Mouse (Mus musculus) CD4-positive, CD25-positive, alpha-beta regulatory T cell, adult 2 months (primary cell): Measurements from ENCODE around the gene Cenpu.
"Not testable (repeated sequence)": the region's sequence is repeated elsewhere in the genome, so short reads cannot be mapped to it uniquely, and the experiment has no call there.

Experiments
- DNase-seq: peaks from one replicate; pipeline ENCODE4 v3.0.0-alpha.2; 2012; ENCODE audit warnings: low read depth, low spot score

Cenpu gene

GRCm38 (mm10) chr8:46550058-46550457 lies 1.8 kb upstream of the Cenpu start:
- peak; percentile 79 for DNase-seq

DNA sequence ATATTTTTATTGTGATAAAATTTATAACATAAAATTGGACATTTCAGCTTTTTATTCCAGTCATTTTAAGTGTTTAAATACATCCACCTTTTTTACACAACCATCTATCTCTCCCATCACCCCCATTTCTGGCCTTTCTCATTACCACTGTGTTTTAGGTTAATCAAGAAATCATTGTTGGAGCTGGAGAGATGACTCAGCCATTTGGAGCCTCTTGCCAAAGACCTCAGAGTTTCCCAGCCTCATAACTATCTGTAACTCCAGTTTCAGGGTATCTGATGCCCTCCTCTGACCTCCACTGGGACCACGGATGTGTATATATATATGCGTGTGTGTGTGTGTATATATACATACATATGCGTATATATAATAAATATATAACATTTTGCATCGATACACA lies 799 bp upstream of the Cenpu start:
- DNase-seq, result peak; percentile 14

DNA sequence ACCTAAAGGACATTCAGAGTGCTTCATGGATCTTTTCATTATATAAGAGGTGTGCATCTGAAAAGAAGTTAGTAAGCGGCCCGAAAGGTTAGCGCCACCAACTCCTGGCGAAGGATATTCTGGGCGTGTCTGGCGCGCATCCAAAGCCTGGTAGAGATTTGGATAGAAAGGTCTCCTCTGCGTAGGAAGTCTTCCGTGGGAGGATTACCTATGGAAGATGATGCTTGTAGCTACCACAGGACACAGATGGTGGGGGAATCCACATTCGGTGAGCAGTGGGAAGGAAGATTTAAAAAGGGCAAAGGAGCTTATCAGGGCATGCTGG lies 575 bp downstream of the Cenpu start:
- DNase-seq, result peak; percentile 37

- DNase-seq, result peak; percentile 57
These were observed 7.6 kb downstream of the Cenpu start for GRCm38 (mm10) chr8:46559428-46559827.

DNA sequence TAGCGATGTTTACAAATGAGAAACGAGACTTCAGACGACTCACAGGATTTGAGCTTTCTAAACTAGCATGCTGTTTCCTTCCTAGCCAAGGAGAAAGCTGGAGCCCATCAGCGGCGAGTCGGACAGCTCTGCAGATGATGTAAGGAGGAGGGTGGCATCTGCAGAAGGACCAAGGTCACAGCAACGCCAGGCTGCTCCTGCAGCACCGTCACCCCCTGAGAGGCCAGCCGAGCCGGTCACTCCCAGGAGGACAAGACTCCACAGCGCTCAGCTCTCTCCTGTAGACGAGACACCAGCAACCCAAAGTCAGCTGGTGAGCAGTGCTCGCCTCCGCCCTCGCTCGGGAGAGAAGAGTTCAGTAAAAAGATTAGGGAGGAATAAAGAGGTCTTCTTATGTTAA lies 10.5 kb downstream of the Cenpu start:
- DNase-seq, result no peak

- no peak for DNase-seq
These were observed 15.2 kb downstream of the Cenpu start for GRCm38 (mm10) chr8:46566914-46567529.

DNA sequence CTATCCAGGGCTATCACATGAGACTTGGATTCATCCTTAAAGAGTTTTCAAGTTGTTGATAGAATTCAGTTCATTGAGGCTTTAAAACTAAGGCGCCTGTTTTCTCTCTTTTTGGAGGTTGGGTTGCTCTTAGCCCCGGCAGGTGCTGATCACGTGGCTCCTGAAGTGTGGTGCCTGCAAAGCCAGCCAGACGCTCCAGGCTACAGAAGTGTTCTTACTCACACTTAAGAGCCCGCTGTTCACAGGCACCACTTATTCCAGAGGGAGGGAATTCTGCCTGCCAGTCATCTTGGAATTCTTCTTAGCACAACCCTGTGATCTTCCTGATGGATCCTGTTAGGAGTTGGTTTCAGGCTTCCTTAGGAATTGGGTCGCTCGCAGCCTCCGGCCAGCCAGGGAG lies 16.1 kb downstream of the Cenpu start:
- DNase-seq, result no peak

- DNase-seq, result no peak
These were observed 17.1 kb downstream of the Cenpu start for GRCm38 (mm10) chr8:46568942-46569341.

DNA sequence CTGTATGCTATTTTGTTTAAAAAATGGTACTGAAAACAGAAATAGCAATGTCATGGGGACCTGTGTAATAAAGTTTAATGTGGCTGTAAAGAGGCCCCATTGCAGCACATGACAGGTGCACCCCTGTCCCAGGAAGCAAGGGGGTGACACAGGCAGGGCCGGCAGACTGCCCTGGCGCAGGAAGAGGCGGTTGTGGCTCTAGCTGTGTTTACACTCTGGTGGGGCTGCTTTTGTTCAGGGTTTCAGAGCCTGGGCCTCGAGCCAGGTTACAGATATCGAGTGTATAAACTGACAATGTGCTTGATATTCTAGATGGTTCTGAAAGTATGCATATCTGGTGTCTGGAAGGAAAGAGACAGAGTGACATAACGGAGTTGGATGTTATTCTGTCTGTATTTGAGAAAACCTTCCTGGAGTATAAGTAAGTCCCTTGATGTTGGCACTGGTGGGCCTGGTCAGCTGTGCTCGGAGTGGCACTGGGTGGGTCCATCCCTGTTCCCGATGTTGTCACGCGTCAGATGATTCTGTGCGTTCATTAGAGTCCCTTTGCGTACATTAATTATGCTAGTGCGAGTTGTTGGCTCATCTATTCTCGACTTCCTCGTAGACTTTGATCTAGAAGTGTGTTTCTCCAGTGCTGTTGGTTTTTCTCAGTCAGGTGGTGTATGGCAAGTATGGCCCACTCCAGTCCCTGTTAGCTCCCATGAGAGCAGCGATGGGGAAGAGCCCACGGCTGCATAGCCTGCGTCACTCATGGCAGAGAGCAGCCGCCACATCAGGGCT lies 18.0 kb downstream of the Cenpu start:
- no peak for DNase-seq

DNA sequence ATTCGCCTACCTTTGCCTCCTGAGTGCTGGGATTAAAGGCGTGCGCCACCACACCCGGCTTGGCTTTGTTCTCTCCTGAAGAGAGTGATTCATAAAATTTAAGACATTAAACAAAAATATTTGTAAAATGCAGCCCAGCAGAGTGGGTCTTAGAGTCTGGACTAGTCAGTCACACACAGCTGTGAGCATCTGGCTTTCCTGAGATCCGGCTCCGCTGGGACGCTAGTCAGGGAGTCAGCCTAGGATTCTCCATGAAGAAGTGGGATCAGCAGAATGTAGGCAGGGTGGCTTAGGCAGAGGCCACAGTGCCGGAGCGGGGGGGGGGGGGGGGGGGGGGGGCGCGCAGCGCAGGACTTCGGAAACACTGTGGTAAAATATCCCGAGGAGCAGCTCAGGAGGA lies 18.8 kb downstream of the Cenpu start:
- DNase-seq, result no peak

DNA sequence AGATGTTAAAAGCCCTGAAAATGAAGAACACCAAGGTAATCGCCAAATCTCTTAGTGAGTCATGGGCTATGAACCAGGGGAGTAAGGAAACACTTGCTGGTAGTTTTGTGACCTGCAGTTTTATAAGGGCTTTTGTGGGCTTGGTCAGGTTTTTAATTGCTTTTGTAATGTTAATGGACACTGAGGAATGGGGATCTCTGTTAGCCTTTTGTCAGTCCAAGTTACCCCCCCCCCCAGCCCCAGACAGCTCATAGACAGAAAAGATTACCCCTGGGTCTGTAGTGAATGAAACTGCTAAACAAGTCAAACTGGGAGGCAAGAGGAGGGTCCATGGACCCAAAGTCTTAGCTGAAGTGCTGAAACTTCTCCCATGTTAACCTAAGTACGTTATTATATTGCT lies 21.6 kb downstream of the Cenpu start:
- DNase-seq, result no peak

DNA sequence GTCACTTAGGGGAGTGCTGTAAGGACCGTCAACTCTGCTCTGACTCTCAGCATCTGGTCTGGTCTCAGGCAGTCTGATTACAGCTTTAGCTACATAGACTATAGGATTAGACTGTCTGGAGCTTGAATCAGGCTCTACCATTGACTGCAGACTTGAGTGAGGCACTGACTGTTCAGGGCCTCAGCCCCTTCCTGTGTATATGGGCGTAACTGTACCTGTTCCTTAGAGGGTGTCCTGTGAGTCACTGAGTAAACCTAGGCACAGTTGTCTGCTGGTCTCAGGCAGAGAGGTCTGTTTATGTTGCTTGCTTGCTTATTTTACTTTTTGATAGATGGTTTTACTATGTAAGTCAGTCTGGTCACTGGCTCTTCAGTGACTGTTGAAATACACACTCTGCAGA lies 22.1 kb downstream of the Cenpu start:
- DNase-seq, result no peak

DNA sequence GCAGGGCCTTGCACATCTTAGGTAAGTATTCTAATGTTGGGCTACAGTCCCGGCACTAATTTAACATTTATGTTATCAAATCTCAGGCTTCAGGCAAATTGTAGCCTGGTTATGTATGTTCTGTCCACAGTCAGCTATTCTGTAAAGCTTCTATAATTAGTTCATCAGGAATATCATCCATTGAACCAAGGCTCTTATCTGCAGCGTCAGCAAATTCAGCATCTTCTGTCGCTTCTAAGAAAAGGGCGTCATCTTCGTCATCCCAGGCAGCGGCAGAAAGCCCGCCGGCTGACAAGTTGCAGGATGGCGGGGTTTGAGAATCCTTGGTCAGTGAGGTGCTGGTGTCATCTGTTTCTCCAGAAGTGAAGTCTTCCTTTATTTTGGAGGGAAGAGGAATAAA lies 27.0 kb downstream of the Cenpu start:
- no peak for DNase-seq

DNA sequence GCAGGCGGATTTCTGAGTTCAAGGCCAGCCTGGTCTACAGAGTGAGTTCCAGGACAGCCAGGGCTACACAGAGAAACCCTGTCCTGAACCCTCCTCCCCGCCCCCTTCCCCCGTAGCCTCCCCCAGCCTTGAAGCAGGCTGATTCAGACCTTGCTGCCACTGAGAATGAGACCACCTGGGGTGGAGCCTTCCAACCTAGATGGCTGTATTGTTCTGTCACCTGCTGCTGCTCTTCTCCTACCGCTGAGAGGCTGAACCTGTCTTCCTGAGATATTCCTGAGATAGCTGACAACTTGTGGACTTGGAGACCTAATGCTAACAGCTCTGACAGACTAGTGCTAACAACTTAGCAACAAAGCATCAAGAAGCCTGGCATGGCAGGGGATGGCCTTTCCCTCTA lies 32.5 kb downstream of the Cenpu start:
- not testable (repeated sequence) for DNase-seq

DNA sequence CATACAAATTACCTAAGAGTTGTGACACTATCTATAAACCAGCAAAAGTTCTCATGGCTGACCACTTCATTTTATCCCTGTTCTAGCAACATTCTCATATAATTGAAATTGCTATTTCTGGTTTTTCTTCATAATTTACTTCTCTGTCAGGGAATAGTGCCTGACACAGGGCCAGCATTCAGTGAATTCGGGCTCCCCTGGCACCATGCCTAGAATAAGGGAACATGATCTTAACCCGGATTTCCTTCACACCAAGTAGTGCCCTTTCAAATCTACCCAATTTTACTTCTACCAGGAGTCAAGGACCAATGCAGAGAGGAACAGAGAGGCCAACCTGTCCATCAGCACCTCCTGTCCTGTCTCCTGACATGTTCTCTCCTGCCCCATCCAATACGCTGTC lies 33.7 kb downstream of the Cenpu start:
- no peak for DNase-seq

DNA sequence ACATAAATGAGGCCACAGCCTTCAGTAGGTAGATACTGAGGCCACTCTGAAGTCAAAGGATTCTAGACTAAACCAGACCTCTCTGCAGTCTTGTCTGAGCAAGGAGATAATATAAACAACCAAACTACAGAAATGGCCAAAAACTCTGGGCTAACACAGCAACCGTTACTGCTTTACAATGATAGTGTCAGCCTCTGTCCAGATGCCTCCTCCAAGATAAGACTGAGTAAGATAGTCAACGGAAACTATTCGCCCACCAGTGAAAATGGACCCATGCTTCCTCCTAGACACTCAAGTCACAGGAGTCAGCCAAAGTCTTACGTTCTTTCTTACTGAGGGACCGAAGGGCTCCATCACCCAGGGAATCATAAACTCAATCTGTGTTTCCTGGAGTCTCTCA lies 36.1 kb downstream of the Cenpu start:
- no peak for DNase-seq

GRCm38 (mm10) chr8:46588663-46589062 lies 36.8 kb downstream of the Cenpu start:
- no peak for DNase-seq

DNA sequence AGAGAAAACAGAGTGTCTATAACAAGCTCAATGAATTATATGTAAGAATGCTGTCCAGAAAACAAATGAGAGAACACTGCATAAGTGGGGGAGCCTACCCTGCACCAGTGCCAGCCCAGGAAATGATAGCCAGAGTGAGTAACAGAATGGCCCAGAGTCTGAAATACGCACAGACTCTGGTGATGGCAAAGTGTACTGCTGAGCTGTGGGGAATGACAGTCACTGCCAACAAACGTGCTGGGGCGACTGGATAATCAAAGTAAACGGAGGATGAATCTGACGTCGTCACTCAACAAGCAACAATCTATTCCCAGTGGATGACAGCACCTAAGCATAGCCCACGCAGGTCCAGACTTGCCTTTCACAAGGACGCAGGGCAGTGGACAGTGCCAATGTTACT lies 41.2 kb downstream of the Cenpu start:
- DNase-seq, result no peak

DNA sequence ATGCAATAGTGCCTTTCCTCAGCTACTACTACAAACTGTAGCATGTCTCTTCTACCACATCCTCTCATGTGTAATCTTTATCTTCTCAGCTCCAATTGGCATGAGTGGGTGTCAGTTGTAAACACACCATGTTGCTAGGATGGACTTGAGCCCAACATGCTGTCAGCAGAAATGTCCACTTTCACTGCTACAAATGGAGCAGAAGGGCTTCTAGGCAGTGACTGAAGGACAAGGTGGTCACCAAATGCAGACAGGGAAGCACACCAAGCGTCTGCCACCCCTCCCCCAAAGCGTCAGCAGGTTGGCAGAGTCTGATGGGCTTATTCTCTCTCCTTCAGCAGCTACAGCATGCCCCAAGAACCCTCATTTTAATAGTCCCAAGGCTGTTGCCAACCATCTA lies 41.9 kb downstream of the Cenpu start:
- no peak for DNase-seq

GRCm38 (mm10) chr8:46595593-46595992 lies 43.8 kb downstream of the Cenpu start:
- DNase-seq, result no peak

DNA sequence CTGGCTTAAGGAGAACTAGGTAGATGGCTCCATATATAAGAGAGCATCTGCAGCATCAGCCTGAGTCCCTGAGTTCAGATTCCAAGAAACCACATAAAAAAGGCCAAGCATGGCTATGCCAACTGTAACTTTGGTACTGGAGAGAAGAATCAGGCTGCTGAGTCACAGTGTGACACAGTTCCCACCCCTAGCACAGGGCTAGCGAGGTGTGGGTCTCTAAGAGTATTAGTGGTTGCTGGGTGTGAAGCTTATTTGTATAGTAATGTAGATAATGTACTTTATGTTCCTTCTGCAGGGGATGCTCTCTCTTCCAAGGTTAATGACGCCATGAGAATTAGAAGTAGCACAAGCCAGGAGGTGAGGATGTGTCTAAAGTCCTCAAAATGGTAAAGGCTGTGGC lies 44.7 kb downstream of the Cenpu start:
- no peak for DNase-seq

DNA sequence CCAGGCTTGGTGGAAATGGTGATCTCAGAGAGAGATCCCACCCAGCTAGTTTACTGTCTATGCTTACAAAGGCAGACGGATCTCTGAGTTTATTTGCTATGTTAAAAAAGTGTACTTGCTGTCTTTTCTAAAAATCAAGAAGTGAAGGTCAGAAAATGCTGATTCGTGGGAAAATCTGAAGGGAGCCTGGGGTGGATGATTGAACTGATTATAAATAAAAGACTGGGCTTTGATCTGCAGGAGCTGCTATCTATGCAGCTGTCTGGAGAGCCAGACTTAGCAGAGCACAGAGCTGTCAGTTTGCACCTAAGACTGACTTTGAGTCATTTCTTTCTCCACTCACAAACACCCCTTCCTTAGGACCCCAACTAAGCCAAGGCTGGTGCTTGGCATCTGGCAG lies 45.6 kb downstream of the Cenpu start:
- no peak for DNase-seq

DNA sequence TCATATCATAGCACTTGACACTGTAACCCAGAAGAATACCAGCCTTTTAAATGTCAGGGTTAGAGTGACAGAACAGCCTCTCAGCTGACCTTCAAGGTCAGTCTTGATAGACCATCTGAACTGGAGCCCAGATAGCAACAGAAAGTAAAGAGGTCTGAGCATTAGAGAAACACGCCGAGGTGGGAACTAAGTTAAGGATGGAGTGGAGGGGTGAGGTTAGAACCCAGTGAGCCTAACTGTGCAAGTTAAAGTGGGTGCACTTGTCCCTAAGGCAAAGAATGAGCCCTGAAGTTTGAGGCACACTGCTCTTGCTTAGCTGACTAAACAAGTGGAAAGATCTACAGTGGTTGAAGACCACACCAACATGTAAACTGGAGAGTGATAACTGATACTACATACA lies 46.3 kb downstream of the Cenpu start:
- no peak for DNase-seq

GRCm38 (mm10) chr8:46598753-46599152 lies 46.9 kb downstream of the Cenpu start:
- DNase-seq, result no peak
